Mouse (Mus musculus) liver, embryonic 14.5 days (tissue): Measurements from ENCODE around the gene Itgae.

Experiments used
- CTCF ChIP-seq: IDR thresholded peaks from 2 replicates; pipeline ENCODE4 v1.5.1; 2016; ENCODE audit warnings: antibody characterized with exemption, low read depth, control low read depth
- EP300 ChIP-seq: IDR thresholded peaks from 2 replicates; pipeline ENCODE4 v1.6.1; 2016; ENCODE audit warnings: antibody characterized with exemption, low read depth

DNA sequence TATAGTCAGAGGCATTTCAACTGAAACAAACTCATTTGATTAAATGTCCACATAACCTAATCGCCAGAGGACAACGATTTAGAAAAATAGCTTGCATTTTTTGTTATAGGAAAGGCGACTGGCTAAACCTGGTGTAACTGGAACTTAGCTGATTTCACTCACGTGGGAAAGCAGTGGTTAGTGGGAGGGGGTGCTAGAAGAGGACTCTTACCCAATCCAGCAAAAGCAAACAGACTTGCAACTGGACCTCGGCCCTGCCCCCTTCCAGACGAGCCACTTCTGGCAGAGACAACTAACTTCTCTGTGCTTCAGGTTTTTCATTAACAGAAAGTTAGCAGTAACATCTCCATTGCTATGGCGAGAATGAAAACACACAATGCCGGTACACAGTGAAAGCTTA, 85.2 kb downstream of the Itgae start:
- TF ChIP-seq CTCF (no peak), EP300 (no peak)
